Mouse (Mus musculus): ENCODE measurements around the gene Vmn1r45. TPM values are rescaled to one million over a fixed set of nuclear protein-coding genes. Genes with fewer than 3 reads are reported as not detected.
"Not testable (repeated sequence)": the region's sequence is repeated elsewhere in the genome, so short reads cannot be mapped to it uniquely, and the experiment has no call there.

Gene Vmn1r45
- not detected for total RNA-seq (2018; cell fraction: chromatin; rRNA removed)
- total RNA-seq (2018; cell fraction: cytosol; rRNA removed), result not detected
- not detected for total RNA-seq (2018; cell fraction: nucleus; rRNA removed)
- not detected in 3 replicates for polyA plus RNA-seq (2018)

- not testable (repeated sequence) for H3K79me2 ChIP-seq (ENCODE audit: inconsistent target); H3K4me3 ChIP-seq (ENCODE audit: inconsistent target); H3K36me3 ChIP-seq (ENCODE audit: inconsistent target); H3K27ac ChIP-seq
- 89% methylated on average over 2 of the region's 2 CpGs for WGBS (ENCODE audit: missing documents)
Measured at GRCm38 (mm10) chr6:89940498-89940897, at the start of gene Vmn1r45. Gene Vmn1r45, minus strand, starts transcription at chr6:89940598.

DNA sequence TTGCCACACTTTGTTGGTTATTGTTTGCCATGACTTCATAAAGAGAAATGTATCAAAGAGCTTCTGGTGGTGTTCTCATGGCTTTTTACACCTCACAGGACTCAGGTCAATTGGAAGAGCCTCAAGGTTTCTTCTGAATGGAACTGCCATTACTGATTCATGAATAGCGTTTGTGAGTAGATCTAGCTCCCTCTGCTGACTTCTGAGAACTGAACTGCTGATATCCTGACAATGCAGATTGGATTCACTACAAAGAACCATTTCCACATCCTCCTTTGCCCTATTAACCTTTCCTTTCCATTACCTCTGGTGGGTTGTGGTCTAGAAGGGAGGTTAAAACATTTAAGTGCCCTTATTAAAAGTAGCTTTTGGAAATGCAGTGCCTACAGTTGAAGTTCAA lies 45.6 kb upstream of the Vmn1r45 start:
- no peaks in the 10 kb centered on the region for H3K36me3 ChIP-seq (ENCODE audit: inconsistent target)
- no peak overlapping the region for H3K4me3 ChIP-seq (ENCODE audit: inconsistent target)
- H3K79me2 ChIP-seq (ENCODE audit: inconsistent target), result no peaks in the 10 kb centered on the region
- WGBS (ENCODE audit: missing documents), result 28% methylated on average over 1 of the region's 1 CpGs
- no peak overlapping the region for H3K27ac ChIP-seq

DNA sequence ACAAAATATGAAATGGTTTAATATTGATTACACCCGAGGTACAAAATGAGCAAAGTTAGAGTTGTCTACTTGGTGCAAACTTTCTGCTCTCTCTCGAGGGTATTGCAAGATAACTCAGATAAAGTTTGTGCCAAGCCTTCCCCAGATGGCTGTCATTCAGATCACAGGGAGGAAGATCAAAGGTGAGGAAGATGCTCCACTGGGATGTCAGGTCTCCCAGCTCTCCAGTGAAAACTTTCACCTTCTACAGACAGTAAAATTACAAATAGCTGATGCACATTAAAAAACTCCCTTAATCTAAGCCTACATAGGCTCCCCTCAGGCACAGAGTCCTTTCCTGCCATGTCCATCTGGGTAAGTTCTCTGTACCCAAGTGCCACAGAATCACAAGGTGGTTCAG lies 28.6 kb upstream of the Vmn1r45 start, which contains the start of gene Vmn1r46:
Gene Vmn1r46, plus strand, starts transcription at position 301 of the 400 bp plus-strand sequence.
- WGBS (ENCODE audit: missing documents), result 76% methylated on average over 2 of the region's 2 CpGs
- Histone ChIP-seq H3K27ac (no peak within 1 kb of the TSS), H3K79me2 (ENCODE audit: inconsistent target) (no peaks in the 10 kb centered on the region), H3K36me3 (ENCODE audit: inconsistent target) (no peaks in the 10 kb centered on the region), H3K4me3 (ENCODE audit: inconsistent target) (no peak within 1 kb of the TSS)

DNA sequence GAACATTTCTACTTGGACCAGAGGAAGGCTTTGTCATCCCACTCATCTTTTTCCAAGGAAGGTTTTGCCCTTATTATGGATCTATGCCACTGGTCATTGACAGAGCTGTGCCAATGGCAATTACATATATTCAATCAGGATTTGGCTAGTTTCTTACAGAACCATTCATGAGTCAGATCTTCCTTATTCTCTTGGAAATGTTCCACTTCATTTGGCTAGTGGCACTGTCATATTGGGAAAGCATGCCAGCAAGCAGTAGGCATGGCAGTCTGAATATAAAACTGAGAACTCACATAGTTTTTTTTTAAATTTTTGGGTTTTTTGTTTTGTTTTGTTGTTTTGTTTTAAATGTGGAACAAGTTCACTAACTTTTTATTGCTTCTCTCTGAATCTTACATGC lies 25.9 kb upstream of the Vmn1r45 start:
- no peaks in the 10 kb centered on the region for H3K79me2 ChIP-seq (ENCODE audit: inconsistent target)

GRCm38 (mm10) chr6:89953556-89953955 lies 13.2 kb upstream of the Vmn1r45 start:
- 64% methylated on average over 2 of the region's 2 CpGs for WGBS (ENCODE audit: missing documents)
- no peaks in the 10 kb centered on the region for H3K79me2 ChIP-seq (ENCODE audit: inconsistent target)
- H3K4me3 ChIP-seq (ENCODE audit: inconsistent target), result no peak overlapping the region
- no peaks in the 10 kb centered on the region for H3K36me3 ChIP-seq (ENCODE audit: inconsistent target)
- H3K27ac ChIP-seq, result no peak overlapping the region

More for the DNA sequence above, 25.9 kb upstream of the Vmn1r45 start:
- Histone ChIP-seq H3K36me3 (ENCODE audit: inconsistent target) (no peaks in the 10 kb centered on the region), H3K27ac (no peak overlapping the region), H3K4me3 (ENCODE audit: inconsistent target) (no peak overlapping the region)

- H3K36me3 ChIP-seq (ENCODE audit: inconsistent target), result no peaks in the 10 kb centered on the region
Measured at GRCm38 (mm10) chr6:89940926-89941325, 528 bp upstream of the Vmn1r45 start.

DNA sequence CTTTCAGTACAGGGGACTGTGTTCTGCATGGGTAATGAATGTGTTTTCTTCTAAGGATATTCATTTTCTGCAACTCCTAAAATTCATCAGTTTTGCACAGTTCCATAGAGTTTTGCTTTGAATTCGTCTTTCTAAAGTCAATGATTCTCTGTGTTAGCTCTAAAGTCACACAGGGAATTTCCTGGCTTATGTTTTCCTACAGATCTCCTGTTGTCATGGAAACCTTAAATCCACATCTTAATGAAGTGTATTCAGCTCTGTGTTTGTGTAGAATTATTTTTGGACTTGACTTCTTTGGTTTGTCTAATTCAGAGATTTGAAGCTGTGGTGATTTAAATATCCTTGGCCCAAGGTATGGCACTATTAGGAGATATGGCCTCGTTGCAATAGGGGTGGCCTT lies 56.6 kb downstream of the Vmn1r45 start:
- H3K4me3 ChIP-seq (ENCODE audit: inconsistent target), result no peak overlapping the region
- H3K27ac ChIP-seq, result no peak overlapping the region
- H3K79me2 ChIP-seq (ENCODE audit: inconsistent target), result no peaks in the 10 kb centered on the region
- no peaks in the 10 kb centered on the region for H3K36me3 ChIP-seq (ENCODE audit: inconsistent target)
- 63% methylated on average over 2 of the region's 2 CpGs for WGBS (ENCODE audit: missing documents)

More at GRCm38 (mm10) chr6:89940926-89941325, 528 bp upstream of the Vmn1r45 start:
- WGBS (ENCODE audit: missing documents), result 94% methylated on average over 2 of the region's 2 CpGs
- no peak overlapping the region for H3K27ac ChIP-seq
- no peaks in the 10 kb centered on the region for H3K79me2 ChIP-seq (ENCODE audit: inconsistent target)
- no peak overlapping the region for H3K4me3 ChIP-seq (ENCODE audit: inconsistent target)

DNA sequence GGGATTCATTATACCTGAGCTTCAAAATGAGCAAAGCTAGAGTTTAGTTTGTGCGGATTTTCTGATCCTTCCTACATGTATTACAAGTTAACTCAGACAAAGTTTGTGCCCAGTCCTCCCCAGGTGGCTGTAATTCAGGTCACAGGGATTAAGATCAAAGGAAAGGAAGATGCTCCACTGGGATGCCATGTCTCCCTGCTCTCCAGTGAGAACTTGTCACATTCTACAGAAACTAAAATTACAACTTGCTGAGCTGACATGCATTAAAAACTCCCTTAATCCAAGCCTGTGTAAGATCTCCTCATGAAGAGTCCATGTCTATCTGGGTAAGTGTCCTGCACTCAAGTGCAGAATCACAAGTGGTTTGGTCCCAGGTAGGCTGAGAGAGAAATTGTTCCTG lies 57.0 kb downstream of the Vmn1r45 start, which contains the start of gene Vmn1r44:
Gene Vmn1r44, plus strand, starts transcription at position 301 of the 400 bp plus-strand sequence.
- 75% methylated on average over 1 of the region's 1 CpGs for WGBS (ENCODE audit: missing documents)
- H3K4me3 ChIP-seq (ENCODE audit: inconsistent target), result no peak within 1 kb of the TSS
- no peaks in the 10 kb centered on the region for H3K79me2 ChIP-seq (ENCODE audit: inconsistent target)
- no peaks in the 10 kb centered on the region for H3K36me3 ChIP-seq (ENCODE audit: inconsistent target)
- H3K27ac ChIP-seq, result no peak within 1 kb of the TSS

Other genes starting within 250 kb of the Vmn1r45 start
- not detected in 3 replicates for gene Vmn1r40, start 233.1 kb downstream of the Vmn1r45 start, polyA plus RNA-seq (2018)
- gene Vmn1r41, start 199.8 kb downstream of the Vmn1r45 start, polyA plus RNA-seq (2018), result not detected in 3 replicates
- gene Vmn1r42, start 64.2 kb downstream of the Vmn1r45 start, polyA plus RNA-seq (2018), result not detected in 3 replicates
- not detected in 3 replicates for gene Vmn1r43, start 64.2 kb downstream of the Vmn1r45 start, polyA plus RNA-seq (2018)
- gene Vmn1r44, start 56.9 kb downstream of the Vmn1r45 start, polyA plus RNA-seq (2018), result not detected in 3 replicates
- gene Vmn1r46, start 28.7 kb upstream of the Vmn1r45 start, polyA plus RNA-seq (2018), result not detected in 3 replicates
- not detected in 3 replicates for gene Vmn1r47, start 75.5 kb upstream of the Vmn1r45 start, polyA plus RNA-seq (2018)
- not detected in 3 replicates for gene Vmn1r48, start 96.2 kb upstream of the Vmn1r45 start, polyA plus RNA-seq (2018)
- not detected in 3 replicates for gene Vmn1r49, start 137.9 kb upstream of the Vmn1r45 start, polyA plus RNA-seq (2018)
- not detected in 3 replicates for gene Vmn1r50, start 160.8 kb upstream of the Vmn1r45 start, polyA plus RNA-seq (2018)
- not detected in 3 replicates for gene Vmn1r51, start 182.0 kb upstream of the Vmn1r45 start, polyA plus RNA-seq (2018)
- gene Vmn1r52, start 234.2 kb upstream of the Vmn1r45 start, polyA plus RNA-seq (2018), result not detected in 3 replicates